Mouse (Mus musculus): Measurements from ENCODE around the gene Kank4. TPM values are rescaled to one million over a fixed set of nuclear protein-coding genes. Genes with fewer than 3 reads are reported as not detected.
"Not testable (repeated sequence)": the region's sequence is repeated elsewhere in the genome, so short reads cannot be mapped to it uniquely, and the experiment has no call there.

Gene Kank4
- total RNA-seq, 2 experiments from 2014 or later = 2.7 to 2.9 TPM

DNA sequence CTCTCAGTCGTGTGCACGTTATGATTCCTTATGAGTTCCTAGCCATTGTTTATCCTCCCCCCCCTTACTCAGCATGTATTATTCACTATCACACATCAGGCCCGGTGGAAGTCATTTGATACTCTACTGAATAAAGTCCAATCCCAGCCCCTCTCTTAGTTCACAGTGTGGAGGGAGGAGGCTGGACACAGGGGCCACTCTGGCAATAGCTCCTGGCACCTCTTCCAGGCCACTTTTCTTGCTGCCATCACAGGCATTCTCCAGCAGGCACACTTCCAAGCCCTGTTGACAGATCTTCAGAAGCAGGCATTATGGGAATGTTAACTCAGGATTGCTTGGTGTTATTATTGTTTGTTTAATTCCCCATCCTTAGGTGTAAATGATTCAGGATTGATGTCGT lies 17.4 kb upstream of the Kank4 start:
- DNase-seq (ENCODE audit: low spot score in 2 of 2) = no peak

DNA sequence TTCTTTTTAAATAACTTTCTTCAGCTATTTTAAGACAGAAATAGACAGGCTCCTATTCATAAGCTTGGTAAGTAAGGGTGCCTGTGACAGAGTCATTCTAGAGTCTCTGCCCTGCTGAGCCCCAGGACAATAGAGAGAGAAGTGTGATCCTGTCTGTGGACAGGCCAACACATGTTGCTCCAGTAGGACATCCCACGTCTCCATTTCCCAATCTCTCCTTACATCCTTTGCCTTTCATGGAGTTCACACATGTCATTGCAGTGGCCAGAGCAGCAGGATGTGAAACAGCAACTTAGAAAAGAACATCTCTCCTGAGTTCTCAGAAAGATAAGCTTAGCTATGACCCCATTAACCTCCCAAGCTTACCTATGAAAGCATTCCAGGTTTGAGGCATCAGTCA lies 14.4 kb upstream of the Kank4 start:
- no peak for DNase-seq (ENCODE audit: low spot score in 2 of 2)

GRCm38 (mm10) chr4:98826701-98827100 lies 9.4 kb upstream of the Kank4 start:
- DNase-seq (ENCODE audit: low spot score in 2 of 2) = no peak

DNA sequence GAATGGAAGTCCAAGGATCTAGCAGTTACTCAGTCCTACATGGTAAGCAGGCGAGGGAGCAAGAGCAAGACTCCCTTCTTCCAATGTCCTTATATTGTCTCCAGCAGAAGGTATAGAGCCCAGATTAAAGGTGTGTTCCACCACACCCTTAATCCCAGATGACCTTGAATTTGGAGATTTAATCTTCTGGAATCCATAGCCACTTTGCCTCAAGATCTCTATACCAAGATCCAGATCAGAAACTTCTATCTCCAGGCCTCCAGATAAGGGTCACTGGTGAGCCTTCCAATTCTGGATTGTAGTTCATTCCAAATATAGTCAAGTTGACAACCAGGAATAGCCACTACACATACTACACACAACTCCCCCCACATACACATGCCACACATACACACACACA lies 6.4 kb upstream of the Kank4 start, which contains the start of gene I0C0044D17Rik:
TSS of gene I0C0044D17Rik (minus strand) at position 101 of the 400 bp plus-strand sequence.
- not testable (repeated sequence) for DNase-seq (ENCODE audit: low spot score in 2 of 2)

DNA sequence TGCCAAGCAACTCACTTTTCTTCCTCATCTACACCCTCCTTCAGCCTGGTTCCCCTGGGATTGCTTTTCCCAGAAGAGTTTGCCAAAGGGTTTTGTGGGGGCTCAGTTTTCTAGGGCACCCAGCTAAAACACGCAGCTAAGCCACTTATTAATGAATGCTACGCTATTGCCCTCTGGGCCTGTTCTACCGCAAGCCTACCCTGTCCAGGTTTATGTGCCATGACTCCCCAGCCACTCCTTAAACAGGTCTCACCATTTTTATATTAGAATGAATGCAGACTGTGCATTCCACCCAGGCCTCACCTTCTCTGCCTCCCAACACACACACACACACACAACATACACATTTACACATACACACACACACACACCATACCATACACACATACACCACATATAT lies 5.7 kb upstream of the Kank4 start:
- DNase-seq (ENCODE audit: low spot score in 2 of 2) = no peak

- no peak for DNase-seq (ENCODE audit: low spot score in 2 of 2)
Observed at GRCm38 (mm10) chr4:98822478-98822877, 5.1 kb upstream of the Kank4 start.

DNA sequence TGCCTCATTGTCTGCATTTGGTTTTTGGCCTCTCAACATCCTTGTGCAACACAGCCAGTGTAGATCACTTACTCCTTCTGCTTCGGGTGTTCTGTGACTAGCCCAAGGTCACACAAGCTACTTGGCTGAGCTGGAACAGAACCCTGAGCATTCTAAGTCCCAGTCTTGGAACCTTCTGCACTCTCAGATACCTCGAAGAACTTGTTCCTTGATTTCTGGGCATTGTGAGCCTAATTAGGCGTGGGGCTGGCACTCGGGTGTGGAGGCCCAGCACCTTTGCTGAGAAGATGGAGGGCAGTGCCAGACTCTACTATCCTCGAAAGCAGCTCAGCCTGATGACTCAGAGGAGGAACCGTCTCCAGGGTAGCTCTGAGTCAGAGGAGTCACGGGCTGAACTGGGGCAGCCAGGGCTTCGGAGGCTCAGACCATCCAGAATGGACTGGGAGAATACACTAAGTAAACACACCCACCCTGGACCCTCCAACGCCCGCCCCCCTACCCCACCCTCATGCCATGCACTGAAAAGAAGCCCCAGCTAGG lies 1.9 kb upstream of the Kank4 start:
- DNase-seq (ENCODE audit: low spot score in 2 of 2) = no peak

- DNase-seq (ENCODE audit: low spot score in 2 of 2) = no peak
Observed at GRCm38 (mm10) chr4:98816807-98817183, 542 bp downstream of the Kank4 start.

DNA sequence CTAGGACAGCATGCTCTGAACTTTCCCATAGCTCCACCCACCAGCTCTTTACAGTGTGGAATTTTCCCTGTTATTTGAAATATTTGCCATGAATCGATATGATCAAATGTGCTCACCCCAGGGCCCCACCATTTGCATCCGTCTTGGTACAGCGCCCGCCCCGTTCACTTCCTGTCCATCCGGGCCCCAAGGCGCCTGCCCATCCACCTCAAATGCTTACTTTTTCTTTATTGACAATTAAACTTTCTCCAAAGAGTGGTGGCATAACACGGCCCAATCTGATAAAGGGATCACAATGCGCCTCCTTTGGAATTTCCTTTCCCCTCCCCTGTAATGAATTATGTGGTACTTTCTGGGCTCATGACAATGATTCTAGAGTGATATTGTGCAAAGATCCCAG lies 11.0 kb downstream of the Kank4 start:
- no peak for DNase-seq (ENCODE audit: low spot score in 2 of 2)

DNA sequence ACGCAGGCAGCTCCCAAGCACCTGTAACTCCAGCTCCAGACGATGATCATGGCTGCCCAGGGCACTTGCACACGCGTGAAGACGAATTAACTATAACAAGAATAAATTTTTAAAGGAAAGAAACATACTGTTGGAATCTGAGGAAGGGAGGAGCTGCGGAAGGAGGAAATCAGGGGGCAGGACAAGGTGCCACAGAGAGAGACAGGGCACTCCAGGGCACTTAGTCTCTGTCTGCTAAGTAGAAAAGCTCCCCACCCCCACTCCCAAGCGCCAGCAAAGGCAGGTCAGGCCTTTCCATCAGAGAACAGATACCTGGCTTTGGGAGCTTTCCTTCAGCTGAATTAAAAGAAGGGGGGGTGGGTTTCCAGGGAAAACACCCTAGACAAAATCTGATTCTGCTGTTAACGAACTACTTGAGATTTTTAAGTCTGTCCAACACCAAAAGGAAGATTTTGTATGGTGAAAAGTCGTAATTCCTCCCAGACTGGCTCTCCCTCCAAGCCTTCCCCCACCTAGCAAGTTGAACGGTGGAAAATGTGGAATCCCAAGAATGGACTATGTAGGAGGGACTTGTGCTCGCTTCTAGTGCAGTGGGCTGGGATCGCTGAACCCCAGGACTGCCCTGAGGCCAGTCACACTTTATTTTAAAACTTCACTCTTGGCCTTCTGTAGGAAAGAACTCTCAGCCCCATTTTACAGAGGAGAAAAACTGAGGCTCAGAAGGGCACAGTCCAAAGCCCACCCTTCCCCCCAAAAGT lies 11.9 kb downstream of the Kank4 start:
- DNase-seq (ENCODE audit: low spot score in 2 of 2) = no peak

- DNase-seq (ENCODE audit: low spot score in 2 of 2) = no peak
Observed at GRCm38 (mm10) chr4:98804476-98805134, 12.7 kb downstream of the Kank4 start.

GRCm38 (mm10) chr4:98801775-98802174 lies 15.6 kb downstream of the Kank4 start:
- no peak for DNase-seq (ENCODE audit: low spot score in 2 of 2)

- DNase-seq (ENCODE audit: low spot score in 2 of 2) = peak in 1 of 2 experiments; percentile 20
Observed at GRCm38 (mm10) chr4:98800824-98801223, 16.5 kb downstream of the Kank4 start.

DNA sequence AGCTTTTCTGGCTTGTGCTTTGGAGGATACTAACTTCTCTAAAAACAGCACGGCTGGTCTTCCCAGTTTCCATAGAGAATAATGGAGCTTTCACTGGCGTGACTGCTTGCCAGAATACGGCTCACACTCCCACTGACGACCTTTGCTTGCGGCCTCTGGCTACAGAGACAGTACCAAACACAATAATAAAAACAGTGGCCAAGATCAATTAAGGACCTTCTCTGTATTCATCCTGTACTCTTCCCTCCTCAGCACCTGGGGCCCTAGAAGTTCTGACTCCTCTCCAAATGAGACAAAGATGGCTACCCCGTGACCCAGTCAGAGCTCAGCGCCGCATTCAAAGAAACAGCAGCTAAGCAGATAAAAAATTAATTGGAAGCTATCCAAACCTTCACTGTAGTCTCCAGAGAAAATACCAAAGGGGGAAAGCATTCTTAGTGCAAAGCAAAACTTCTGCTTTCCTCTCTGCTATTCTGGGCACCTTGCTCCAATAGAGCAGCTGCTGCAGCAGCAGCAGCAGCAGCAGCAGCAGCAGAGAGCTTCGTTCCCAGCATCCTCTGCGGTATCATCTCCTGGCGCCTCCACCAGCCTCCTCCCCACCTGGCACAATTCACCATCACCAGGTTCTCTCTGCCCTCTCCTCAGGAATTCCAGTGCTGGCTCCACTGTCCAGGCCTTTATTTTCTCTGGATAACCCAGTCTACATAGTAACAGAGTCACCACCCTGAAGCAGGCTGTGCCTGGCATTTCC lies 20.6 kb downstream of the Kank4 start:
- DNase-seq (ENCODE audit: low spot score in 2 of 2) = peak; percentile 12 to 19

DNA sequence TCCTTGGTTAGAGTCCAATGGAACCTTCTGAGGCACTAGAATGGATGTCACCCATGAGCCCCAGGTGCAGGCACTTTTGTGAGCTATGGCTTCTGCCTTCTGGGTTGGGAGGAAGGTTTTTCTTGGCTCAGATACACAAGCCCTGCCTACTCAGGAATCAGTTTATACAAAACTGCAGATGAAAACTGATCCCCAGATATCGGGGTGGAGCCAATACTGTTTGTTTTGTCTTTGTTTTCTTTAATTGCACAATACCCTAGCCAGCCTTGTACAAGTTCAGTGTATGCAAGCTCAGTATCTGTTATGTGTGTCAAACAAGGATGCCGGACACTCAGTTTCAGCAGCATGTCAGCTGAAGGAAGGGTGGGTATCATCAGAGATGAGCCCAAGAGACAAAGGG lies 22.1 kb downstream of the Kank4 start:
- DNase-seq (ENCODE audit: low spot score in 2 of 2) = no peak

GRCm38 (mm10) chr4:98793486-98793885 lies 23.9 kb downstream of the Kank4 start:
- no peak for DNase-seq (ENCODE audit: low spot score in 2 of 2)

GRCm38 (mm10) chr4:98790721-98791120 lies 26.6 kb downstream of the Kank4 start:
- DNase-seq (ENCODE audit: low spot score in 2 of 2) = no peak

GRCm38 (mm10) chr4:98789861-98790311 lies 27.5 kb downstream of the Kank4 start:
- DNase-seq (ENCODE audit: low spot score in 2 of 2) = no peak

DNA sequence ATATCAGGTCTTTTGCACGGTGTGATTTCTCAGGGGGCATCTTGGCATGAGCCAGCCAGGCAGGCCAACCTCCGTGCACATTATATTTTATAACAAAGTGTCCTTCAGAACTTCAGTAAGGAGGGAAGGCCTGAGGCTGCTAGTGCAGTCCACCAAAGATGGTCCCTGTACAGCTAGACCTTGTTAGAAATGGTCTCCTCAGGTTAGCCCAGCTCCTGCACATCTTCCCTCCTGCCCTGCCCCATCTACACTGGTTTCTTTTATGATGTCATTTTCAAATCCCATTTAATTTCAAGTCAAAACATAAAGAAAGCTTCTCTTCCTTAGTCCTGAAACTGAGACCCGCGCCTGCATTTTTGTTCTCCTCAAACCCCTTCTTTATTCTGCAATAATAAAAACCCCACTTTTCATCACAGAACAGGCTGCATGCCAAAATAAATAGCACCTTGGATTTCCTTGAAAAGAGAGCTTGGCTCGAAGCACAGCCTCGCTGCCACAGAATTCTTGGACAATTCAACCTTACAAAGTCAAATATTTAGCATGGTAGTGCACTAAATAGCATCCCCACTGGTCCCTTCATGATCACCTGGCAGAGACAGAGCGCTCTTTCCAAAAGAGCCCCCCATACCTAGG lies 28.1 kb downstream of the Kank4 start:
- no peak for DNase-seq (ENCODE audit: low spot score in 2 of 2)

- DNase-seq (ENCODE audit: low spot score in 2 of 2) = no peak
Observed at GRCm38 (mm10) chr4:98786281-98786680, 31.1 kb downstream of the Kank4 start.

DNA sequence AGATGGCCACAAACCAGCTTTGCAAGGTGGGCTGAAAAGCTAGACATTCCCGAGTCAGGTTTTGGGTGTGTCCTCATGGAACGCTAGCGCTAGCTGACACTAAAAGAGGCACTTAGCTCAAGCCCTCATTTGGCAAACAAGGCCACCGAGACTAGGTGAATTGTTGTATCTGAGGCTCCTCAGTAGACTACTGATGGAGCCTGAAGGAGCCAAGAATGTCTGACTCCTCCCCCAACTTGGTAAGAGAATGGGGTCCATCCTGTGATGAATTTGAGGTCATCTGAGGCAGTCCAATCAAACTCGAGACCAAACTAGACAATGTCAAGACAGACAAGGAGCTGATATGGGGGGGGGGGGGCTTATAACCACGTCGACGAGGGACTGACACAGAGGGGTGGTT lies 31.5 kb downstream of the Kank4 start:
- no peak for DNase-seq (ENCODE audit: low spot score in 2 of 2)

Data from layer of hippocampus, postnatal 14 days (tissue).